Mouse (Mus musculus) lung, postnatal 25 days (tissue): ENCODE measurements at regions not wholly inside any gene's neighbourhood (a gene's known extent, or its start where the extent isn't known, plus 50 kb on each side); places are given as distances from the start of the nearest gene placed in this dataset.
A peak's percentile ranks its signal among the peaks of the same experiment; 100 is the strongest.

Source experiments
- DNase-seq: peaks from one replicate; pipeline ENCODE4 v3.0.0; 2022; ENCODE audit warnings: low spot score

GRCm38 (mm10) chr10:96786903-96787571 lies 170.2 kb downstream of the Btg1 start:
- DNase-seq: peak; percentile 28

- no peak for DNase-seq
These were observed 170.8 kb downstream of the Btg1 start for GRCm38 (mm10) chr10:96787572-96787946.

- no peak for DNase-seq
These were observed 171.7 kb downstream of the Btg1 start for GRCm38 (mm10) chr10:96788352-96789016.

- no peak for DNase-seq
These were observed 180.3 kb downstream of the Btg1 start for GRCm38 (mm10) chr10:96797116-96797515.

- no peak for DNase-seq
These were observed 184.0 kb downstream of the Btg1 start for GRCm38 (mm10) chr10:96800801-96801200.

GRCm38 (mm10) chr10:96804030-96804784 lies 187.4 kb downstream of the Btg1 start:
- DNase-seq: no peak

- no peak for DNase-seq
These were observed 189.8 kb downstream of the Btg1 start for GRCm38 (mm10) chr10:96806579-96806978.

GRCm38 (mm10) chr10:96821852-96822251 lies 205.0 kb downstream of the Btg1 start:
- DNase-seq: no peak

GRCm38 (mm10) chr10:96822344-96823335 lies 205.8 kb downstream of the Btg1 start:
- DNase-seq: peak; percentile 50

GRCm38 (mm10) chr10:96826234-96826788 lies 209.5 kb downstream of the Btg1 start:
- peak; percentile 4 for DNase-seq

- DNase-seq: no peak
These were observed 211.2 kb downstream of the Btg1 start for GRCm38 (mm10) chr10:96827971-96828370.

- no peak for DNase-seq
These were observed 211.9 kb downstream of the Btg1 start for GRCm38 (mm10) chr10:96828581-96829246.

GRCm38 (mm10) chr10:96831071-96831470 lies 214.3 kb downstream of the Btg1 start:
- no peak for DNase-seq

GRCm38 (mm10) chr10:96837230-96837629 lies 220.4 kb downstream of the Btg1 start:
- no peak for DNase-seq

- no peak for DNase-seq
These were observed 224.3 kb downstream of the Btg1 start for GRCm38 (mm10) chr10:96841128-96841527.

- no peak for DNase-seq
These were observed 225.2 kb downstream of the Btg1 start for GRCm38 (mm10) chr10:96841956-96842355.

- DNase-seq: no peak
These were observed 229.1 kb downstream of the Btg1 start for GRCm38 (mm10) chr10:96845906-96846305.

- no peak for DNase-seq
These were observed 230.2 kb downstream of the Btg1 start for GRCm38 (mm10) chr10:96847028-96847427.

- no peak for DNase-seq
These were observed 230.8 kb downstream of the Btg1 start for GRCm38 (mm10) chr10:96847433-96848165.

- no peak for DNase-seq
These were observed 231.7 kb downstream of the Btg1 start for GRCm38 (mm10) chr10:96848496-96848895.
